Mouse (Mus musculus) lung, postnatal 0 days (tissue): Measurements from ENCODE around the gene Pcp4.

Source experiments
- CTCF ChIP-seq: IDR thresholded peaks from 2 replicates; pipeline ENCODE4 v1.5.1; 2016; ENCODE audit warnings: antibody characterized with exemption, mild to moderate bottlenecking
- EP300 ChIP-seq: IDR thresholded peaks from 2 replicates; pipeline ENCODE4 v1.6.1; 2016; ENCODE audit warnings: antibody characterized with exemption, mild to moderate bottlenecking, control low read depth

GRCm38 (mm10) chr16:96474185-96474584 lies 6.8 kb downstream of the Pcp4 start:
- TF ChIP-seq EP300: no peak
- TF ChIP-seq CTCF: no peak
